Mouse (Mus musculus) colon, adult 2 months (tissue): ENCODE data around the gene 4931428F04Rik. TPM values are rescaled to one million over a fixed set of nuclear protein-coding genes. Genes with fewer than 3 reads are reported as not detected.

Experiments used
- polyA plus RNA-seq: library from polyadenylated mRNA; depleted of rRNA; stranded (reverse); fragments of >200 nt; gene quantifications from 2 replicates; pipeline ENCODE4 v1.2.3, GENCODE M21; 2012; rRNA removed

The 4931428F04Rik gene
- polyA plus RNA-seq, result 4.0 TPM in 2 replicates

GRCm38 (mm10) chr8:105289805-105290460, at the start of gene 4931428F04Rik:
Gene 4931428F04Rik (minus strand): TSS chr8:105289864.

DNA sequence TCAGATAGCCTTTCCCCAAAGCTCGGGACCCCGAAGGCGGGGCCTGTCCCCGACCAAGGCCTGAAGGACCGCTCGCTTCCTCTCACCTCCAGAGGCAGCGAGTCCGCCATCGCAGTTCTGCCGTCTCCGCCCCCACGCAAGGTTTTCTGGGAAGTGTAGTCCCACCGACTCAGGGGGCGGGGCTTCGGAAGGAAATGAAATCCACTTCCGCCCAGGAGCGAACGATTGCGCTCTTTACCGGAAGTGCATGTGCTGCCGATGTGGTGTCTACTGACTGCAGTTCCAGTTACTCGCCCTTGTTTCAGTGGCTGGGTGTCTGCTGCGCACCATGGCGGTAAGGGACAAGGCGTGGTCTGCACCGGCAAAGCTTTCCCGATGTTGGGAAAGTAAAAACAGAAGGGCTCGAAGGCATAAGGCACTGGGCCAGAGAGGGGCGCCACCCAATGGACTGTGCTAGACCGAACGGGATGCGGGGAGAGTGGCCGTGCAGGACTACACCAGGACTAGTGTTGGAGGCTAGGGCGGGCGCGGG, 36.5 kb upstream of the 4931428F04Rik start, which contains the start of the genes Lrrc29 and Tmem208:
Lrrc29 (minus strand) TSS at position 138 of the 532 bp plus-strand sequence.
Tmem208 (plus strand) TSS at position 214 of the 532 bp plus-strand sequence.

DNA sequence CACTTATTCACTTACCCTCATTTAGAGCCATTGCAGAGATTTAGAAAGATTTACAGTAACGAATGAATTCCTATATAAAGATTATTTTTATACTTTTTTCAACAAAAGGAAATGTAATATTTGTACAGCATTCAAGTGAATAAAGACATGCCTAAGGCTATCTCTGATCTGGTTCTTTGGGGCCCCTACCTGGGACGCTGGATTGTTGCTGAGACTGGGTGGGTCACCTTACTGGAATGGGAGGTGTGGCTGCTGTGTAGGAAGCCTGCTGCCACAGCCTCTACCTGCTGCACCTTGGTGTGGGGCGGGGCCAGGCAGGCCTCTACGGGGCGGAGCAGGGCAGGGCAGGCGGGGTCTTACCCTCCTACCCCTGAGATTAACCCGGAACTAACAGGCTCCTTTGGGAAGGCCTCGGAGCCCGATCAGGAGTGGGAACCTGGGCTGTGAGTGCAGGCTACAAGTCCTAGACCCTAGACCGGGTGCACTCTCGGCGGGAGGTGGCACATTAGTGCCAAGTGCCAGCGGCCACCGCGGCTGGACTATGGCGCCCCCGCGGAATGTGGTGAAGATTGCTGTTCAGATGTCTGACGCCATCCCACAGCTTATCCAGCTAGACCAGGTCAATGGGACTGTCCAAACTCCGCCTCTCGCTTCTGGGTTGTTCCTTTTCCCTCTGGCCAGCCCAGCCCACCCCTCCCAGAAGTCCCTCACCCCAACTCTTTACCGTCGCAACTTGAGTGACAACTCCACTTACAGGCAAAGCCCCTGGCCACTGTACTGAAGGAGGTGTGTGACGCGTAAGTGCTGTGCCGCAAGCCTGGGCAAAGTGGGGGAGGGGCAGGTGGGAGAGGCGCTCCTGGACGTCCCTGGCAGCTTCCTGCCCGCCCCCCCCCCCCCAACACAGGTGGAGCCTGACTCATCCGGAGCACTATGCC, 15.8 kb upstream of the 4931428F04Rik start, which contains the start of gene Elmo3:
Elmo3 (plus strand) TSS at position 391 of the 935 bp plus-strand sequence.

DNA sequence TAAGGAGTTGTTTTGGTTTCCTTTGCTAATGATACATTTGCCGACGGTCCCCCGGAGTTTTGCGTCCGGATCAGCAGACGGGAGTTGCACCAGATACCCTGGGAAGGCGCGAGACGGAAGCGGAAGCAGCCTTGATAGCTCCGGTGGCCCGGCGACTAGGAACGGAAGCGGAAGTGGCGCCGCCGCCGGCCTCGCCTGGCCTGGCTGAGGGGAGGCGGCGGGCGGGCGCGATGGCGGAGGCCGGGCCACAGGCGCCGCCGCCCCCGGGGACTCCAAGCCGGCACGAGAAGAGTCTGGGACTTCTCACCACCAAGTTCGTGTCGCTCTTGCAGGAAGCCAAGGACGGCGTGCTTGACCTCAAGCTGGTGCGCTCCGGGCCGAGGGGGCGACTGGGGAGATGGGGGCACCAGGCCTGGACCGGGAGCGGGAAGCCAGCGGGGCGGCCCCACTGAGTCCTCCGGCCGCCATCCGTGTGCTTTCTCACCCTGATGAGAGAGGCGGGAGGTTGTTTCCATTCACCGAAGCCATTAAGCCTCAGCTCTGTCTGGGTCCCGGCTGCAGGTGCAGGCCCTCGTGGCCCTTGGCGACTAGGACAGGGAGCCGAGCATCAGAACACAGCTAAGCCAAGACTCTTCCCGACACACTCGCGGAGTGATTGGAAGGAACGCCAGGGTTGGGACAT, 8.0 kb upstream of the 4931428F04Rik start, which contains the start of gene E2f4:
E2f4 (plus strand) TSS at position 153 of the 682 bp plus-strand sequence.

GRCm38 (mm10) chr8:105295895-105296573, 6.4 kb upstream of the 4931428F04Rik start, which contains the start of gene Exoc3l:
Gene Exoc3l (minus strand): TSS chr8:105296101.

GRCm38 (mm10) chr8:105275840-105276239, 13.8 kb downstream of the 4931428F04Rik start, which contains the start of gene Nol3:
Gene Nol3 (plus strand): TSS chr8:105276140.

DNA sequence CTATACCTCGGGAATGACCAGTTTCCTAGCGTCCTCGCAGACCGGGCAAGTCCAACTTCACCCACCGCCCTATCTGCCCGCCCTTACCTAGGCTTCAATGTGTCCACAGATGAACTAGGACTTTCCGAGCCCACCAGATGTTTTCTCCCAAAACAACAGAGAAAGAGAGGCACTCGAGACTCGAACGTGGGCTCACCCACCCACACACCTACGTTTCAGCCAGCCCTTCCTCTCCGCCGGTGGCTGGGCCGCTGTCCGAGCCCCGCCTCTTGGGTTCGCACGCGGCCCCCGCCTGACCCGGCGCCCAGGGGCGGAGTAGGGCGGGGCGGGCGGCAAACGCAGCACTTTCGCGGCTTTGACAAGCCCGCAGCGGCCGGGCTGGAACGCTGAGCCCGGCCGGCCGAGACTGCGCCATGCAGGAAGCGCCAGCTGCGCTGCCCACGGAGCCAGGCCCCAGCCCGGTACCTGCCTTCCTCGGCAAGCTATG, 20.2 kb downstream of the 4931428F04Rik start, which contains the start of gene Hsf4:
Hsf4 (plus strand) TSS at position 341 of the 487 bp plus-strand sequence.

GRCm38 (mm10) chr8:105264024-105264982, 25.4 kb downstream of the 4931428F04Rik start, which contains the start of the genes Tradd and Fbxl8:
Gene Tradd (minus strand): TSS chr8:105264609.
Gene Fbxl8 (plus strand): TSS chr8:105264648.

DNA sequence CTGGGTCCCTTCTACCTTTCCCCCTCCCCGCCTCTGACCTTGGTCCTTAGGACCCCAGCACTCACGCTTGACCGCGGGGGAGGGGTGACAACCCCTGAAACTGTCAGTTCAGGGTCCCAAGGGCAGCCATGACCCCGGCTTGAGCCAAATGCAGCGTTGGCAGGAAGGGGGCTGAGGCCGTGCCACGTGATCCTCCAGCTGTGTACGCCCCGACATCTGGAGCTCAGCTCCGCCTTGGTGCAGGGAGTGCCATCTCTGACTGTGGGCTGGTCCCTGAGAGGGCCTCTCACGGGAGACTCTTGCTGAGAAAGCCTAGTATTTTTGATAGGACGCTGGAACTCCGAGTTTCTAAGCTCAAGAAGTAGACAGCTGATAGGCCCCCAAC, 34.7 kb downstream of the 4931428F04Rik start, which contains the start of gene B3gnt9:
B3gnt9 (minus strand) TSS at position 188 of the 385 bp plus-strand sequence.

Other genes with a start within 250 kb of the 4931428F04Rik start
- not detected in 2 replicates for gene Ces3a, start 241.3 kb downstream of the 4931428F04Rik start, polyA plus RNA-seq
- 0.07 TPM in 1 of 2 replicates, not detected in the other for gene Ces3b, start 206.1 kb downstream of the 4931428F04Rik start, polyA plus RNA-seq
- gene Ces4a, start 158.1 kb downstream of the 4931428F04Rik start, polyA plus RNA-seq, result not detected in 2 replicates
- gene Cbfb, start 119.2 kb downstream of the 4931428F04Rik start, polyA plus RNA-seq, result 6.9 and 10.0 TPM in 2 replicates
- 14.8 and 16.9 TPM in 2 replicates for gene D230025D16Rik, start 64.7 kb downstream of the 4931428F04Rik start, polyA plus RNA-seq
- 35.2 and 44.8 TPM in 2 replicates for gene B3gnt9, start 34.7 kb downstream of the 4931428F04Rik start, polyA plus RNA-seq
- gene Tradd, start 25.3 kb downstream of the 4931428F04Rik start, polyA plus RNA-seq, result 129 and 138 TPM in 2 replicates
- 32.7 and 38.4 TPM in 2 replicates for gene Fbxl8, start 25.2 kb downstream of the 4931428F04Rik start, polyA plus RNA-seq
- 2.5 and 2.8 TPM in 2 replicates for gene Hsf4, start 20.1 kb downstream of the 4931428F04Rik start, polyA plus RNA-seq
- 3.5 and 4.6 TPM in 2 replicates for gene Nol3, start 13.7 kb downstream of the 4931428F04Rik start, polyA plus RNA-seq
- gene Exoc3l, start 6.2 kb upstream of the 4931428F04Rik start, polyA plus RNA-seq, result 2.5 and 4.1 TPM in 2 replicates
- gene E2f4, start 7.8 kb upstream of the 4931428F04Rik start, polyA plus RNA-seq, result 125 and 134 TPM in 2 replicates
- gene Elmo3, start 15.7 kb upstream of the 4931428F04Rik start, polyA plus RNA-seq, result 87.8 and 103 TPM in 2 replicates
- 7.6 and 9.6 TPM in 2 replicates for gene Lrrc29, start 36.4 kb upstream of the 4931428F04Rik start, polyA plus RNA-seq
- gene Tmem208, start 36.5 kb upstream of the 4931428F04Rik start, polyA plus RNA-seq, result 89.6 and 121 TPM in 2 replicates
- gene Fhod1, start 58.1 kb upstream of the 4931428F04Rik start, polyA plus RNA-seq, result 40.7 and 41.1 TPM in 2 replicates
- 9.1 and 11.1 TPM in 2 replicates for gene Slc9a5, start 59.0 kb upstream of the 4931428F04Rik start, polyA plus RNA-seq
- gene Plekhg4, start 83.4 kb upstream of the 4931428F04Rik start, polyA plus RNA-seq, result 0.37 and 0.56 TPM in 2 replicates
- gene Kctd19, start 123.6 kb upstream of the 4931428F04Rik start, polyA plus RNA-seq, result 0.05 TPM in 1 of 2 replicates, not detected in the other
- 0.16 and 0.56 TPM in 2 replicates for gene Lrrc36, start 123.7 kb upstream of the 4931428F04Rik start, polyA plus RNA-seq
- gene Tppp3, start 181.7 kb upstream of the 4931428F04Rik start, polyA plus RNA-seq, result 319 and 403 TPM in 2 replicates
- 52.7 and 54.0 TPM in 2 replicates for gene Zdhhc1, start 207.0 kb upstream of the 4931428F04Rik start, polyA plus RNA-seq
- gene Hsd11b2, start 228.9 kb upstream of the 4931428F04Rik start, polyA plus RNA-seq, result 624 and 727 TPM in 2 replicates